Mouse (Mus musculus) brain, embryonic 18.5 days (tissue): ENCODE data around the gene Cinp.
A peak's percentile ranks its signal among the peaks of the same experiment; 100 is the strongest.
"Not testable (repeated sequence)": the region's sequence is repeated elsewhere in the genome, so short reads cannot be mapped to it uniquely, and the experiment has no call there.

Experiments used
- DNase-seq: peaks from one replicate; pipeline ENCODE4 v3.0.0-alpha.2; 2012; ENCODE audit warnings: low read depth, low spot score

Gene Cinp

GRCm38 (mm10) chr12:110860293-110860692, 28.7 kb downstream of the Cinp start:
- DNase-seq: no peak

GRCm38 (mm10) chr12:110858681-110859080, 30.3 kb downstream of the Cinp start:
- not testable (repeated sequence) for DNase-seq

GRCm38 (mm10) chr12:110857196-110857595, 31.7 kb downstream of the Cinp start:
- DNase-seq: no peak

GRCm38 (mm10) chr12:110854786-110855737, 33.9 kb downstream of the Cinp start:
- DNase-seq: no peak

- DNase-seq: no peak
These were observed 37.0 kb downstream of the Cinp start for GRCm38 (mm10) chr12:110851923-110852322.

- no peak for DNase-seq
These were observed 37.5 kb downstream of the Cinp start for GRCm38 (mm10) chr12:110851414-110851813.

- no peak for DNase-seq
These were observed 38.1 kb downstream of the Cinp start for GRCm38 (mm10) chr12:110850929-110851256.

- DNase-seq: no peak
These were observed 38.7 kb downstream of the Cinp start, which contains the start of gene Zfp839 for GRCm38 (mm10) chr12:110850010-110850928. Zfp839 (plus strand) TSS chr12:110850253.

- no peak for DNase-seq
These were observed 42.7 kb downstream of the Cinp start for GRCm38 (mm10) chr12:110846191-110846765.

- DNase-seq: no peak
These were observed 43.6 kb downstream of the Cinp start for GRCm38 (mm10) chr12:110845131-110845880.

GRCm38 (mm10) chr12:110844227-110845130, 44.5 kb downstream of the Cinp start:
- DNase-seq: no peak

- no peak for DNase-seq
These were observed 45.5 kb downstream of the Cinp start for GRCm38 (mm10) chr12:110843194-110844048.

GRCm38 (mm10) chr12:110841731-110842493, 47.0 kb downstream of the Cinp start:
- DNase-seq: no peak

- peak; percentile 85 for DNase-seq
These were observed 48.4 kb downstream of the Cinp start, which contains the start of gene Mok for GRCm38 (mm10) chr12:110840348-110841198. Mok (minus strand) TSS chr12:110840939.

GRCm38 (mm10) chr12:110837850-110838249, 51.1 kb downstream of the Cinp start:
- no peak for DNase-seq

- no peak for DNase-seq
These were observed 51.6 kb downstream of the Cinp start for GRCm38 (mm10) chr12:110837192-110837841.

GRCm38 (mm10) chr12:110836729-110837128, 52.2 kb downstream of the Cinp start:
- no peak for DNase-seq
